Mouse (Mus musculus) midbrain, postnatal 0 days (tissue): Measurements from ENCODE around the gene Cct7. TPM values are rescaled to one million over a fixed set of nuclear protein-coding genes. Genes with fewer than 3 reads are reported as not detected.

ENCODE experiments used
- ATAC-seq: fragments of 200-750 bp; cut with Nextera tagmentation; 2 replicates; pipeline ENCODE4 v1.8.0; 2017; ENCODE audit warnings: moderate number of reproducible peaks, mild to moderate bottlenecking, moderate TSS enrichment, moderate library complexity; ENCODE audit not compliant: low FRiP score
- DNase-seq: peaks from one replicate; pipeline ENCODE4 v3.0.0-alpha.2; 2015; ENCODE audit warnings: low spot score
- H3K27ac ChIP-seq: fragments of 300-500 bp; sonication (generic); 2 replicates; pipeline ENCODE4 v1.5.1; 2014; ENCODE audit warnings: low read depth, mild to moderate bottlenecking, low read length, mixed read lengths
- H3K27me3 ChIP-seq: fragments of 300-500 bp; sonication (generic); 2 replicates; pipeline ENCODE4 v1.6.1; 2014; ENCODE audit warnings: low read length, control low read depth, mixed read lengths; ENCODE audit not compliant: insufficient read depth
- H3K36me3 ChIP-seq: fragments of 300-500 bp; sonication (generic); 2 replicates; pipeline ENCODE4 v1.6.1; 2014; ENCODE audit warnings: low read length, control low read depth, mixed read lengths; ENCODE audit not compliant: insufficient read depth
- H3K4me1 ChIP-seq: fragments of 300-500 bp; sonication (generic); 2 replicates; pipeline ENCODE4 v1.6.1; 2014; ENCODE audit warnings: mild to moderate bottlenecking, control low read depth, antibody characterized with exemption, low read length, mixed read lengths; ENCODE audit not compliant: insufficient read depth
- H3K4me2 ChIP-seq: fragments of 300-500 bp; sonication (generic); 2 replicates; pipeline ENCODE4 v1.6.1; 2014; ENCODE audit warnings: low read depth, mild to moderate bottlenecking, low read length, mixed read lengths; ENCODE audit not compliant: poor library complexity, severe bottlenecking
- H3K4me3 ChIP-seq: fragments of 300-500 bp; sonication (generic); 2 replicates; pipeline ENCODE4 v1.5.1; 2014; ENCODE audit warnings: low read depth, mild to moderate bottlenecking, low read length, moderate library complexity
- H3K9ac ChIP-seq: fragments of 300-500 bp; sonication (generic); replicated peaks from 2 replicates; pipeline ENCODE4 v1.6.1; 2014; ENCODE audit warnings: mild to moderate bottlenecking, low read length, moderate library complexity, mixed read lengths; ENCODE audit not compliant: poor library complexity, severe bottlenecking
- H3K9me3 ChIP-seq: fragments of 300-500 bp; sonication (generic); 2 replicates; pipeline ENCODE4 v1.6.1; 2016; ENCODE audit warnings: low read length, control low read depth
- CTCF ChIP-seq: IDR thresholded peaks from 2 replicates; pipeline ENCODE4 v1.5.1; 2016; ENCODE audit warnings: antibody characterized with exemption, mild to moderate bottlenecking
- WGBS: fragments of 180-500 bp; shearing (Covaris S2); extraction: QIAGEN DNeasy Blood & Tissue Kit; methylation state at CpG from one replicate; pipeline ENCODE4 v1.1.7; 2014; 5-methylcytosine and 5-hydroxymethylcytosine counted together
- polyA plus RNA-seq: library from polyadenylated mRNA; unstranded; fragments of >200 nt; fragmentation: Nextera tagmentation; extraction: Ambion mirVana; gene quantifications from 2 replicates; pipeline ENCODE4 v1.2.1, GENCODE M21; 2015
- total RNA-seq: library from RNA; depleted of rRNA; stranded (reverse); fragments of >200 nt; gene quantifications from 2 replicates; pipeline ENCODE4 v1.2.3, GENCODE M21; 2014

Cct7 gene
- total and polyA plus RNA-seq, 2 experiments from 2014 or later: 176 to 502 TPM

DNA sequence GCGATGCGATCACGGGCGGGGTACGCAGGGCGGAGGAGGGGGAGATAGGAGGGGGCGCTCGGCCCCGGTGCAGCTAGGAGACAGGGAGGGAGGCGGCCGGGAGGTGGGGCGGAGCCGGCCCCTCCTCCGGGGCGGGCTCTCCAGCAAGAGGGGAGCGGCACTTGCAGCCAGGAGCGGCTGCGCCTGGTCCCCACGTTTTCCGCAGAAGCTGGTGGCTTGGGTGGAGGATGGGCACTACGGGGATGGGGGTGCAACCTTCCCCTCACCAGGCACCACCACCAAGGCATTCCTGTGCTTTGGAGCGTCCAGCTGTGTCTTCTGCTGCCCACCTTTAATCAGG is 51.6 kb downstream of the Cct7 start, which contains the start of gene Fbxo41:
Fbxo41 (minus strand) TSS at position 84 of the 340 bp plus-strand sequence.
- DNase-seq (peak; percentile 82), ATAC-seq (peak; percentile 74)
- 0% methylated on average over 9 of the region's 22 CpGs for WGBS
- no peak for TF ChIP-seq CTCF
- Histone ChIP-seq H3K9me3 (no peaks in the 10 kb centered on the region), H3K4me2 (peak within 1 kb of the TSS; percentile 76), H3K4me1 (peaks cover 11% of the 10 kb centered on the region; the same call in 1 of the 2 replicates), H3K36me3 (no peaks in the 10 kb centered on the region), H3K27ac (peak within 1 kb of the TSS; percentile 94), H3K27me3 (no peaks in the 10 kb centered on the region), H3K9ac (peak within 1 kb of the TSS; percentile 94), H3K4me3 (peak within 1 kb of the TSS; percentile 75)

DNA sequence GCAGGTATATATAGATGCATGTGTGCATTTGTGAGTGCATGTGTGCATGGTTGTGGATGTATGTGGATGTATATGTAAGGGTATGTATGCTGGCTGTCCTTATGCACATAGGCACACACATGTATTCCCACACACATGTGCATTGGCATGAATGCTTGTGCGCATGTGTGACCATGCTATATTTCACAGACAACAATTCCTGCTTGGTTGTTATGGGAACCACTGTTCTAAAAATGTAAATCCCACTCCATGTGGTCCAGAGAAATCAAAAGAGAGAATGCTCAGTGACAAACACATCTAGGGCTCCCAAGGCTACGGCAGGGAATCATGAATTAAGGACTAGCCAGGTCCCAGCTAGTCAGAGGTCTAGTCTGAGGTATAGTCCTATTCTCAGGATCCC is 53.6 kb downstream of the Cct7 start:
- Histone ChIP-seq H3K9me3 (no peaks in the 10 kb centered on the region), H3K4me3 (no peak overlapping the region), H3K4me1 (peaks cover 11% of the 10 kb centered on the region; the same call in 1 of the 2 replicates), H3K27me3 (peaks cover 3% of the 10 kb centered on the region; the same call in 1 of the 2 replicates), H3K9ac (no peak overlapping the region), H3K36me3 (no peaks in the 10 kb centered on the region), H3K4me2 (no peak overlapping the region; the same call in 1 of the 2 replicates), H3K27ac (0 out of 2 replicates have a peak overlapping the region, but pooled peaks have one; percentile 7)
- TF ChIP-seq CTCF: no peak
- DNase-seq (no peak), ATAC-seq (no peak)
- 35% methylated on average over 2 of the region's 2 CpGs for WGBS

DNA sequence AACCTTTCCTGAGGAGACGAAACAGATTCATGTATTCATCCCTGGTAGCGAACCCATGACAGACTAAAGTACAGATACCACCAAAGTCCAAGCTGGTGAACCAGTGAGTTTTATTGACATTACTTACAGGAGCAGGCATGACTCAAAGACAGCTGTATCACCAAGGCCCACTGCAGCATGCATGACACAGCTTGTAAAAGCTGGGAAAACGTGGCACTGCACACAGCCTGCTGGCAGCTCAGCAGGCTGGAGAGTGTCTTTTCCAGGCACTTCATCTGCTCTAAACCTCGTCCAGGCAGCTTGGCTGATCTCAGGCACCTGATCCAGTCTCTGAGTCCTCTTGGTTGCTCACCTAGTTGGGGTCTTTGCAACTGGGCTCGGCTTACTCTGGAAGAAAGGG is 57.3 kb downstream of the Cct7 start:
- no peak for DNase-seq
- H3K4me3 ChIP-seq: no peak overlapping the region
- TF ChIP-seq CTCF: no peak
- H3K36me3 ChIP-seq: no peaks in the 10 kb centered on the region
- H3K4me1 ChIP-seq: peaks cover 8% of the 10 kb centered on the region
- no peak for ATAC-seq
- H3K9ac ChIP-seq: no peak overlapping the region
- no peaks in the 10 kb centered on the region for H3K9me3 ChIP-seq
- H3K27ac ChIP-seq: no peak overlapping the region
- H3K27me3 ChIP-seq: peaks cover 33% of the 10 kb centered on the region
- no peak overlapping the region for H3K4me2 ChIP-seq
- WGBS: 51% methylated on average over 5 of the region's 5 CpGs

GRCm38 (mm10) chr6:85510476-85510875 is 59.2 kb downstream of the Cct7 start:
- peak; percentile 78 for TF ChIP-seq CTCF

DNA sequence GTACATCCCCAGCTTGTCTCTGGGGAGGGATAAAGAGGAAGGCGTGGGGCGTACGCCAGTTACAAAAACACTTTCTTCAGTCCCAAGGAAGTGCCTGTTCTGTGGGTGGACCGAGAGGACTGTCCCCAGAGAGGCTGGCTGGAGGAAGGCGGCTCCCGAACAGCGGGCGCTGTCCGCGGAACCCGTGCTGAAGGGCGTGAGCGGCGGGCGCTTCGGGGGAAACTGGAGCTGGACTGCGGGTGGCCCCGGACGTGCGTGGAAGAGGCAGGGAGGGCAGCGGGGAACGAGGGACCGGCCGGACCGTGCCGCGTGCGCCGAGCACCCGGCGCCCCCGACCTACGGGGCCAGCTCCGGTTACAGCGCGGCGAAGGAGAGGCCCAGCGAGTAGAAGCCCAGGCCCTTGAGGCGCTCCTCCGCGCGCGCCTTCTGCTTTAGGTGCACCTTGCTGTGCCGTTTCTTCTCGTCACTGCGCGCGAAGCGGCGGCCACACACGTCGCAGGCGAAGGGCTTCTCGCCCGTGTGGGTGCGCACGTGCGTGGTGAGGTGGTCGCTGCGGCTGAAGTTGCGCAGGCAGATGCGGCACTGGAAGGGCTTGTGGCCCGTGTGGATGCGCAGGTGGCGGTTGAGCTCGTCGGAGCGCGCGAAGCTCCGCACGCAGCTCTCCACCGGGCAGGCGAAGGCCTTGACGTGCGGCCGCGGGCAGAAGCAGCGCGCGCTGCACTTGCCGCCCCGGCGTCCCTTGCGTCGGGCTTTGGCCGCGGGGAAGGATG is 60.2 kb downstream of the Cct7 start:
- WGBS: under 1% methylated on average over 81 of the region's 88 CpGs
- Histone ChIP-seq H3K4me2 (peak overlapping the region; percentile 87), H3K4me1 (peaks cover 6% of the 10 kb centered on the region), H3K4me3 (peak overlapping the region; percentile 52), H3K27me3 (peaks cover 51% of the 10 kb centered on the region), H3K9me3 (no peaks in the 10 kb centered on the region), H3K27ac (no peak overlapping the region), H3K9ac (no peak overlapping the region), H3K36me3 (no peaks in the 10 kb centered on the region)
- no peak for TF ChIP-seq CTCF
- DNase-seq (no peak), ATAC-seq (no peak; the same call in 1 of the 2 replicates)

More at GRCm38 (mm10) chr6:85510476-85510875, 59.2 kb downstream of the Cct7 start:
- Histone ChIP-seq H3K4me3 (no peak overlapping the region), H3K36me3 (no peaks in the 10 kb centered on the region), H3K4me2 (no peak overlapping the region), H3K27ac (no peak overlapping the region), H3K9ac (no peak overlapping the region), H3K9me3 (no peaks in the 10 kb centered on the region), H3K4me1 (peaks cover 6% of the 10 kb centered on the region), H3K27me3 (peaks cover 49% of the 10 kb centered on the region)
- ATAC-seq: no peak
- peak; percentile 85 for DNase-seq
- 2% methylated on average over 6 of the region's 6 CpGs for WGBS

- peak overlapping the region; percentile 87 for H3K4me2 ChIP-seq
- H3K4me1 ChIP-seq: peaks cover 6% of the 10 kb centered on the region
- no peaks in the 10 kb centered on the region for H3K36me3 ChIP-seq
- peaks cover 51% of the 10 kb centered on the region for H3K27me3 ChIP-seq
- DNase-seq (no peak), ATAC-seq (no peak)
- TF ChIP-seq CTCF: no peak
- no peak overlapping the region for H3K9ac ChIP-seq
- H3K9me3 ChIP-seq: no peaks in the 10 kb centered on the region
- WGBS: under 1% methylated on average over 30 of the region's 36 CpGs
- H3K27ac ChIP-seq: no peak overlapping the region
- peak overlapping the region; percentile 52 for H3K4me3 ChIP-seq
These were observed 60.7 kb downstream of the Cct7 start for GRCm38 (mm10) chr6:85512056-85512440.
